Mouse (Mus musculus) liver, embryonic 14.5 days (tissue): ENCODE data around the gene Glg1. TPM values are rescaled to one million over a fixed set of nuclear protein-coding genes. Genes with fewer than 3 reads are reported as not detected.
"Not testable (repeated sequence)": the region's sequence is repeated elsewhere in the genome, so short reads cannot be mapped to it uniquely, and the experiment has no call there.

ENCODE experiments used
- ATAC-seq: fragments of 200-750 bp; cut with Nextera tagmentation; 2 replicates; pipeline ENCODE4 v1.8.0; 2017; ENCODE audit warnings: moderate number of reproducible peaks, mild to moderate bottlenecking, moderate library complexity; ENCODE audit not compliant: insufficient read depth
- DNase-seq, 3 experiments: peaks; one replicate each; pipeline ENCODE4 v3.0.0-alpha.2; 2012 to 2013; ENCODE audit warnings: low read depth in 3 of 3, low spot score in 3 of 3
- H3K27ac ChIP-seq: fragments of 300-500 bp; sonication (generic); 2 replicates; pipeline ENCODE4 v1.5.1; 2014; ENCODE audit warnings: moderate library complexity, mild to moderate bottlenecking, control low read depth, inconsistent platforms
- H3K27me3 ChIP-seq: fragments of 300-500 bp; sonication (generic); 2 replicates; pipeline ENCODE4 v1.6.1; 2014; ENCODE audit warnings: mild to moderate bottlenecking, low read length, moderate library complexity; ENCODE audit not compliant: control insufficient read depth, insufficient read depth
- H3K36me3 ChIP-seq: fragments of 300-500 bp; sonication (generic); replicated peaks from 2 replicates; pipeline ENCODE4 v1.6.1; 2014; ENCODE audit warnings: low read depth; ENCODE audit not compliant: control insufficient read depth, insufficient read depth
- H3K4me1 ChIP-seq, 2 experiments: fragments of 200-500 bp in 1 of 2; fragments of 300-500 bp in 1 of 2; sonication (generic) in 1 of 2; replicated peaks; 2 replicates each; pipeline ENCODE4 v1.6.1; 2012 to 2014; ENCODE audit warnings: antibody characterized with exemption in 1 of 2, inconsistent platforms in 1 of 2, low read length in 1 of 2; ENCODE audit not compliant: control insufficient read depth in 2 of 2, insufficient read depth in 2 of 2
- H3K4me2 ChIP-seq: fragments of 300-500 bp; sonication (generic); 2 replicates; pipeline ENCODE4 v1.6.1; 2014; ENCODE audit warnings: low read depth, mild to moderate bottlenecking, control low read depth, moderate library complexity
- H3K4me3 ChIP-seq, 2 experiments: fragments of 200-500 bp in 1 of 2; fragments of 300-500 bp in 1 of 2; sonication (generic) in 1 of 2; 2 replicates each; pipeline ENCODE4 v1.5.1; 2012 to 2014; ENCODE audit warnings: low read depth in 2 of 2, low read length in 2 of 2, mild to moderate bottlenecking in 2 of 2, control low read depth in 1 of 2, inconsistent platforms in 1 of 2, moderate library complexity in 1 of 2; ENCODE audit not compliant: insufficient read depth in 1 of 2
- H3K9ac ChIP-seq: fragments of 300-500 bp; sonication (generic); replicated peaks from 2 replicates; pipeline ENCODE4 v1.6.1; 2014; ENCODE audit warnings: mild to moderate bottlenecking, control low read depth, moderate library complexity
- H3K9me3 ChIP-seq: fragments of 300-500 bp; sonication (generic); 2 replicates; pipeline ENCODE4 v1.6.1; 2016; ENCODE audit warnings: low read length, mixed read lengths; ENCODE audit not compliant: control insufficient read depth
- CTCF ChIP-seq: IDR thresholded peaks from 2 replicates; pipeline ENCODE4 v1.5.1; 2016; ENCODE audit warnings: antibody characterized with exemption, low read depth, control low read depth
- EP300 ChIP-seq: IDR thresholded peaks from 2 replicates; pipeline ENCODE4 v1.6.1; 2016; ENCODE audit warnings: antibody characterized with exemption, low read depth
- WGBS: fragments of 180-500 bp; shearing (Covaris S2); extraction: QIAGEN DNeasy Blood & Tissue Kit; methylation state at CpG from one replicate; pipeline ENCODE4 v1.1.7; 2014; ENCODE audit not compliant: insufficient replicate concordance; 5-methylcytosine and 5-hydroxymethylcytosine counted together
- polyA plus RNA-seq, 2 experiments: library from polyadenylated mRNA; depleted of rRNA in 1 of 2; stranded (reverse) in 1 of 2; unstranded in 1 of 2; fragments of >200 nt; fragmentation: Nextera tagmentation in 1 of 2; extraction: Ambion mirVana in 1 of 2; gene quantifications; 2 replicates each; pipeline versions ENCODE4 v1.2.1 to v1.2.3; 2012 to 2014

Glg1 gene
- 4.7 and 6.4 TPM in 2 replicates for polyA plus RNA-seq (2012; rRNA removed)
- polyA plus RNA-seq (2014; fragmentation: Nextera tagmentation; extraction: Ambion mirVana): 15.3 and 16.6 TPM in 2 replicates

- Histone ChIP-seq H3K36me3 (no peaks in the 10 kb centered on the region), H3K9ac (peak within 1 kb of the TSS; percentile 81), H3K27ac (peak within 1 kb of the TSS; percentile 78), H3K9me3 (no peaks in the 10 kb centered on the region), H3K4me2 (peak within 1 kb of the TSS; percentile 89), H3K27me3 (no peaks in the 10 kb centered on the region), H3K4me3 (peak within 1 kb of the TSS; percentile 72 to 86), H3K4me1 (peaks cover 6 to 19% of the 10 kb centered on the region in 2 experiments)
- ATAC-seq (peak; percentile 90), DNase-seq (peak; percentile 83 to 89 (median 85))
- TF ChIP-seq EP300: peak; percentile 24; the same call in 1 of the 2 replicates
- TF ChIP-seq CTCF: 0 out of 2 replicates have a peak, but pooled peaks have one; percentile 7
- WGBS: under 1% methylated on average over 74 of the region's 76 CpGs
Observed at GRCm38 (mm10) chr8:111258631-111259407, at the start of gene Glg1. Gene Glg1, minus strand, starts transcription at chr8:111259216.

GRCm38 (mm10) chr8:111305031-111305730 lies 46.2 kb upstream of the Glg1 start:
- DNase-seq: no peak
- Histone ChIP-seq H3K4me3 (no peak overlapping the region), H3K9ac (no peak overlapping the region), H3K9me3 (no peaks in the 10 kb centered on the region), H3K27me3 (no peaks in the 10 kb centered on the region), H3K4me2 (no peak overlapping the region), H3K4me1 (peaks cover 0 to 4% of the 10 kb centered on the region in 2 experiments; a peak in 2 of 4 replicates), H3K27ac (no peak overlapping the region), H3K36me3 (no peaks in the 10 kb centered on the region)
- ATAC-seq: no peak
- TF ChIP-seq CTCF (no peak), EP300 (no peak)
- 41% methylated on average over 5 of the region's 5 CpGs for WGBS

- WGBS: 72% methylated on average over 3 of the region's 3 CpGs
Observed at GRCm38 (mm10) chr8:111304359-111304758, 45.3 kb upstream of the Glg1 start.

GRCm38 (mm10) chr8:111303076-111303803 lies 44.2 kb upstream of the Glg1 start:
- H3K9me3 ChIP-seq, H3K4me2 ChIP-seq, H3K9ac ChIP-seq, DNase-seq, H3K4me1 ChIP-seq, H3K27ac ChIP-seq, H3K36me3 ChIP-seq, H3K27me3 ChIP-seq, ATAC-seq, H3K4me3 ChIP-seq: not testable (repeated sequence)
- 68% methylated on average over 5 of the region's 5 CpGs for WGBS

More at GRCm38 (mm10) chr8:111304359-111304758, 45.3 kb upstream of the Glg1 start:
- H3K9ac ChIP-seq: no peak overlapping the region
- no peaks in the 10 kb centered on the region for H3K36me3 ChIP-seq
- no peak overlapping the region for H3K27ac ChIP-seq
- DNase-seq (no peak), ATAC-seq (no peak)
- peaks cover 0 to 4% of the 10 kb centered on the region in 2 experiments; a peak in 2 of 4 replicates for H3K4me1 ChIP-seq
- TF ChIP-seq EP300 (no peak), CTCF (no peak)
- H3K4me3 ChIP-seq: no peak overlapping the region
- H3K4me2 ChIP-seq: no peak overlapping the region
- no peaks in the 10 kb centered on the region for H3K9me3 ChIP-seq
- no peaks in the 10 kb centered on the region for H3K27me3 ChIP-seq
